Mouse (Mus musculus) hindbrain, postnatal 0 days (tissue): Measurements from ENCODE around the gene Tbc1d14. TPM values are rescaled to one million over a fixed set of nuclear protein-coding genes. Genes with fewer than 3 reads are reported as not detected.

ENCODE experiments used
- ATAC-seq: fragments of 200-750 bp; cut with Nextera tagmentation; 2 replicates; pipeline ENCODE4 v1.8.0; 2017; ENCODE audit warnings: mild to moderate bottlenecking, moderate TSS enrichment, moderate library complexity
- DNase-seq: peaks from one replicate; pipeline ENCODE4 v3.0.0-alpha.2; 2015; ENCODE audit warnings: low spot score
- H3K27ac ChIP-seq: fragments of 300-500 bp; sonication (generic); 2 replicates; pipeline ENCODE4 v1.5.1; 2014; ENCODE audit warnings: mild to moderate bottlenecking
- H3K27me3 ChIP-seq: fragments of 300-500 bp; sonication (generic); 2 replicates; pipeline ENCODE4 v1.6.1; 2014; ENCODE audit warnings: low read length, mixed read lengths; ENCODE audit not compliant: insufficient read depth
- H3K36me3 ChIP-seq: fragments of 300-500 bp; sonication (generic); 2 replicates; pipeline ENCODE4 v1.6.1; 2014; ENCODE audit warnings: low read length, mixed read lengths; ENCODE audit not compliant: insufficient read depth
- H3K4me1 ChIP-seq: fragments of 300-500 bp; sonication (generic); 2 replicates; pipeline ENCODE4 v1.6.1; 2014; ENCODE audit warnings: antibody characterized with exemption, low read length, mixed read lengths; ENCODE audit not compliant: insufficient read depth
- H3K4me2 ChIP-seq: fragments of 300-500 bp; sonication (generic); 2 replicates; pipeline ENCODE4 v1.6.1; 2014; ENCODE audit warnings: low read depth, mild to moderate bottlenecking, low read length, moderate library complexity, mixed read lengths
- H3K4me3 ChIP-seq: fragments of 300-500 bp; sonication (generic); 2 replicates; pipeline ENCODE4 v1.5.1; 2014; ENCODE audit warnings: low read length
- H3K9ac ChIP-seq: fragments of 300-500 bp; sonication (generic); replicated peaks from 2 replicates; pipeline ENCODE4 v1.6.1; 2014; ENCODE audit warnings: mild to moderate bottlenecking, low read length, moderate library complexity, mixed read lengths
- H3K9me3 ChIP-seq: fragments of 300-500 bp; sonication (generic); 2 replicates; pipeline ENCODE4 v1.6.1; 2016; ENCODE audit warnings: low read length, mixed read lengths
- CTCF ChIP-seq: IDR thresholded peaks from 2 replicates; pipeline ENCODE4 v1.5.1; 2016; ENCODE audit warnings: antibody characterized with exemption, control low read depth, low read depth
- WGBS: fragments of 180-500 bp; shearing (Covaris S2); extraction: QIAGEN DNeasy Blood & Tissue Kit; methylation state at CpG from one replicate; pipeline ENCODE4 v1.1.7; 2014; 5-methylcytosine and 5-hydroxymethylcytosine counted together
- polyA plus RNA-seq: library from polyadenylated mRNA; unstranded; fragments of >200 nt; fragmentation: Nextera tagmentation; extraction: Ambion mirVana; gene quantifications from 2 replicates; pipeline ENCODE4 v1.2.1, GENCODE M21; 2015
- total RNA-seq: library from RNA; depleted of rRNA; stranded (reverse); fragments of >200 nt; gene quantifications from 2 replicates; pipeline ENCODE4 v1.2.3, GENCODE M21; 2014

The Tbc1d14 gene
- total and polyA plus RNA-seq, 2 experiments from 2014 or later = 22.9 to 46.4 TPM

- H3K4me3 ChIP-seq = no peak overlapping the region
- H3K36me3 ChIP-seq = peaks cover 35% of the 10 kb centered on the region
- 91% methylated on average over 4 of the region's 4 CpGs for WGBS
- TF ChIP-seq CTCF = no peak
- H3K4me2 ChIP-seq = no peak overlapping the region
- no peaks in the 10 kb centered on the region for H3K27me3 ChIP-seq
- H3K4me1 ChIP-seq = no peaks in the 10 kb centered on the region
- no peaks in the 10 kb centered on the region for H3K9me3 ChIP-seq
- DNase-seq (no peak), ATAC-seq (no peak)
- H3K27ac ChIP-seq = no peak overlapping the region
- H3K9ac ChIP-seq = no peak overlapping the region
These were observed 21.0 kb upstream of the Tbc1d14 start for GRCm38 (mm10) chr5:36614124-36614523.

- WGBS = 95% methylated on average over 2 of the region's 2 CpGs
- no peak for TF ChIP-seq CTCF
- Histone ChIP-seq H3K27me3 (no peaks in the 10 kb centered on the region), H3K36me3 (peaks cover 32% of the 10 kb centered on the region), H3K4me1 (no peaks in the 10 kb centered on the region), H3K4me3 (no peak overlapping the region), H3K27ac (no peak overlapping the region), H3K4me2 (no peak overlapping the region), H3K9me3 (no peaks in the 10 kb centered on the region), H3K9ac (no peak overlapping the region)
- DNase-seq (no peak), ATAC-seq (no peak)
These were observed 15.9 kb upstream of the Tbc1d14 start for GRCm38 (mm10) chr5:36608939-36609499.

- ATAC-seq (peak; percentile 75; the same call in 1 of the 2 replicates), DNase-seq (peak; percentile 60)
- H3K9ac ChIP-seq = no peak overlapping the region
- 80% methylated on average over 5 of the region's 5 CpGs for WGBS
- H3K9me3 ChIP-seq = no peaks in the 10 kb centered on the region
- H3K27ac ChIP-seq = no peak overlapping the region
- peaks cover 56% of the 10 kb centered on the region for H3K36me3 ChIP-seq
- no peak overlapping the region for H3K4me3 ChIP-seq
- no peaks in the 10 kb centered on the region for H3K4me1 ChIP-seq
- H3K27me3 ChIP-seq = no peaks in the 10 kb centered on the region
- TF ChIP-seq CTCF = peak; percentile 82
- no peak overlapping the region for H3K4me2 ChIP-seq
These were observed 10.0 kb upstream of the Tbc1d14 start for GRCm38 (mm10) chr5:36603031-36603430.

- no peak for DNase-seq
- Histone ChIP-seq H3K4me1 (no peaks in the 10 kb centered on the region), H3K4me2 (no peak overlapping the region), H3K27me3 (no peaks in the 10 kb centered on the region), H3K9me3 (no peaks in the 10 kb centered on the region), H3K4me3 (no peak overlapping the region), H3K27ac (no peak overlapping the region), H3K9ac (no peak overlapping the region), H3K36me3 (peaks cover 48% of the 10 kb centered on the region)
- no peak for ATAC-seq
- 86% methylated on average over 9 of the region's 9 CpGs for WGBS
- TF ChIP-seq CTCF = no peak
These were observed 9.0 kb upstream of the Tbc1d14 start for GRCm38 (mm10) chr5:36602028-36602427.

- H3K4me2 ChIP-seq = no peak overlapping the region
- H3K4me3 ChIP-seq = no peak overlapping the region
- H3K9ac ChIP-seq = no peak overlapping the region
- no peaks in the 10 kb centered on the region for H3K9me3 ChIP-seq
- no peak overlapping the region for H3K27ac ChIP-seq
- WGBS = 92% methylated on average over 7 of the region's 7 CpGs
- TF ChIP-seq CTCF = no peak
- H3K36me3 ChIP-seq = peaks cover 45% of the 10 kb centered on the region
- ATAC-seq = no peak
- no peaks in the 10 kb centered on the region for H3K27me3 ChIP-seq
- no peaks in the 10 kb centered on the region for H3K4me1 ChIP-seq
- no peak for DNase-seq
These were observed 8.4 kb upstream of the Tbc1d14 start for GRCm38 (mm10) chr5:36601492-36601891.

GRCm38 (mm10) chr5:36598883-36599282 lies 5.8 kb upstream of the Tbc1d14 start:
- Histone ChIP-seq H3K27me3 (no peaks in the 10 kb centered on the region), H3K9ac (no peak overlapping the region), H3K9me3 (no peaks in the 10 kb centered on the region), H3K4me1 (no peaks in the 10 kb centered on the region), H3K36me3 (peaks cover 34% of the 10 kb centered on the region), H3K4me2 (no peak overlapping the region), H3K4me3 (no peak overlapping the region), H3K27ac (no peak overlapping the region)
- ATAC-seq = no peak
- no peak for DNase-seq
- WGBS = 91% methylated on average over 1 of the region's 1 CpGs
- no peak for TF ChIP-seq CTCF

- Histone ChIP-seq H3K36me3 (peaks cover 31% of the 10 kb centered on the region), H3K4me3 (no peak overlapping the region), H3K9ac (no peak overlapping the region), H3K27me3 (no peaks in the 10 kb centered on the region), H3K9me3 (no peaks in the 10 kb centered on the region), H3K4me1 (no peaks in the 10 kb centered on the region), H3K4me2 (no peak overlapping the region), H3K27ac (no peak overlapping the region)
- ATAC-seq (no peak), DNase-seq (peak; percentile 31)
- WGBS = 29% methylated on average over 4 of the region's 4 CpGs
- TF ChIP-seq CTCF = peak; percentile 48
These were observed 4.6 kb upstream of the Tbc1d14 start for GRCm38 (mm10) chr5:36597653-36598052.
